Mouse (Mus musculus): ENCODE results near the gene Slc5a6. TPM values are rescaled to one million over a fixed set of nuclear protein-coding genes. Genes with fewer than 3 reads are reported as not detected.
A peak's percentile ranks its signal among the peaks of the same experiment; 100 is the strongest.

The Slc5a6 gene
- total and polyA plus RNA-seq, 3 experiments = 9.0 to 17.1 (median 10.9) TPM

- TF ChIP-seq JUN (IDR thresholded peaks at IDR 0.05; ENCODE audit: insufficient read depth, low read depth, low read length) (no peak), ZC3H11A (IDR thresholded peaks at IDR 0.05; ENCODE audit: low read depth, low read length) (no peak), CHD1 (IDR thresholded peaks at IDR 0.05; ENCODE audit: low read depth, low read length) (0 out of 2 replicates have a peak, but pooled peaks have one; percentile 33), HCFC1 (IDR thresholded peaks at IDR 0.05; ENCODE audit: low read depth, low read length) (peak; percentile 86), ELF1 (IDR thresholded peaks at IDR 0.05; ENCODE audit: low read depth, low read length) (peak; percentile 91), UBTF (IDR thresholded peaks at IDR 0.05; ENCODE audit: low read depth, low read length) (peak; percentile 78; the same call in 1 of the 2 replicates), E2F4 (IDR thresholded peaks at IDR 0.05; ENCODE audit: insufficient replicate concordance, low read depth, low read length) (0 out of 2 replicates have a peak, but pooled peaks have one; percentile 66), KAT2A (IDR thresholded peaks at IDR 0.05; ENCODE audit: insufficient replicate concordance, low read length) (peak; percentile 57; the same call in 1 of the 2 replicates), MYC (IDR thresholded peaks at IDR 0.05; ENCODE audit: low read depth, low read length) (peak; percentile 89), USF2 (conservative IDR thresholded peaks at IDR 0.05; ENCODE audit: low read depth, low read length) (peak; percentile 53), MXI1 (IDR thresholded peaks at IDR 0.05; ENCODE audit: low read depth, low read length) (peak; percentile 91), ETS1 (conservative IDR thresholded peaks at IDR 0.05; ENCODE audit: low read depth, low read length) (peak; percentile 8; the same call in 1 of the 2 replicates), TCF12 (IDR thresholded peaks at IDR 0.05; ENCODE audit: low read depth, low read length) (peak; percentile 92), ZNF384 (IDR thresholded peaks at IDR 0.05; ENCODE audit: low read depth, low read length) (no peak), PAX5 (IDR thresholded peaks at IDR 0.05; ENCODE audit: low read length) (no peak), MEF2A (IDR thresholded peaks at IDR 0.05; ENCODE audit: borderline replicate concordance, low read depth, low read length) (peak; percentile 48; the same call in 1 of the 2 replicates), MAZ (IDR thresholded peaks at IDR 0.05; ENCODE audit: low read depth, low read length) (no peak; the same call in none of the 2 replicates), SIN3A (IDR thresholded peaks at IDR 0.05; ENCODE audit: low read length) (peak; percentile 83)
Observed at GRCm38 (mm10) chr5:31047848-31048762, 619 bp downstream of the Slc5a6 start, which contains the start of gene Atraid (continued).

GRCm38 (mm10) chr5:31047074-31047473 is 1.6 kb downstream of the Slc5a6 start:
- peaks cover 3% of the 10 kb centered on the region; the same call in 1 of the 2 replicates for H3K79me2 ChIP-seq (replicated peaks; ENCODE audit: control insufficient read depth, extremely low read depth, insufficient read depth, poor library complexity, severe bottlenecking)
- DNase-seq (ENCODE audit: extremely low read depth) = no peak
- H3K4me3 ChIP-seq (replicated peaks in 1 of 3; ENCODE audit: low read depth in 2 of 3, low read length in 2 of 3, poor library complexity in 1 of 3) = peak overlapping the region; percentile 78 to 89 (median 80)
- peaks cover 17 to 35% of the 10 kb centered on the region in 2 experiments for H3K36me3 ChIP-seq (replicated peaks in 1 of 2; ENCODE audit: control insufficient read depth in 1 of 2, insufficient read depth in 1 of 2, low read length in 1 of 2)
- peak overlapping the region; percentile 68 for H3K9ac ChIP-seq (ENCODE audit: insufficient read depth, low read depth)
- in situ Hi-C loops (cut with MboI; ENCODE audit: low pct_ligation_motif_present, low pct_unique_long_range_greater_than_20kb, low sequenced_read_pairs) (no loop called here), dilution Hi-C loops (cut with MboI; ENCODE audit: extremely low pct_ligation_motif_present, extremely low pct_unique_long_range_greater_than_20kb, low sequenced_read_pairs) (no loop called here)
- peaks cover 0 to 22% of the 10 kb centered on the region in 2 experiments; a peak in 2 of 4 replicates for H3K4me1 ChIP-seq (ENCODE audit: control insufficient read depth in 1 of 2, insufficient read depth in 2 of 2)
- no peaks in the 10 kb centered on the region for H3K9me3 ChIP-seq (replicated peaks; ENCODE audit: low read length)
- no peak for TF ChIP-seq EP300 (IDR thresholded peaks at IDR 0.05; ENCODE audit: low read length)
- no peak for TF ChIP-seq JUND (conservative IDR thresholded peaks at IDR 0.05; ENCODE audit: low read depth, low read length)
- TF ChIP-seq POLR2AphosphoS2 (IDR thresholded peaks at IDR 0.05; ENCODE audit: low read depth, low read length) = no peak
- no peak for TF ChIP-seq USF2 (conservative IDR thresholded peaks at IDR 0.05; ENCODE audit: low read depth, low read length)
- TF ChIP-seq JUN (IDR thresholded peaks at IDR 0.05; ENCODE audit: insufficient read depth, low read depth, low read length) = no peak
- no peak for TF ChIP-seq MXI1 (IDR thresholded peaks at IDR 0.05; ENCODE audit: low read depth, low read length)
- TF ChIP-seq IRF4 (IDR thresholded peaks at IDR 0.05; ENCODE audit: low read depth, low read length) = no peak
- TF ChIP-seq KAT2A (IDR thresholded peaks at IDR 0.05; ENCODE audit: insufficient replicate concordance, low read length) = no peak
- no peak for TF ChIP-seq BHLHE40 (IDR thresholded peaks at IDR 0.05; ENCODE audit: low read depth, low read length)
- TF ChIP-seq ZNF384 (IDR thresholded peaks at IDR 0.05; ENCODE audit: low read depth, low read length) = no peak
- no peak for TF ChIP-seq SIN3A (IDR thresholded peaks at IDR 0.05; ENCODE audit: low read length)
- no peak for TF ChIP-seq TBP (conservative IDR thresholded peaks at IDR 0.05; ENCODE audit: low read depth, low read length)
- no peak for TF ChIP-seq PAX5 (IDR thresholded peaks at IDR 0.05; ENCODE audit: low read length)
- TF ChIP-seq HCFC1 (IDR thresholded peaks at IDR 0.05; ENCODE audit: low read depth, low read length) = no peak
- no peak for TF ChIP-seq GABPA (IDR thresholded peaks at IDR 0.05; ENCODE audit: insufficient replicate concordance, low read depth, low read length)
- no peak for TF ChIP-seq MYC (IDR thresholded peaks at IDR 0.05; ENCODE audit: low read depth, low read length)
- no peak for TF ChIP-seq CHD1 (IDR thresholded peaks at IDR 0.05; ENCODE audit: low read depth, low read length)
- no peak for TF ChIP-seq MAZ (IDR thresholded peaks at IDR 0.05; ENCODE audit: low read depth, low read length)
- H3K27ac ChIP-seq (ENCODE audit: insufficient read depth, low read depth) = no peak overlapping the region
- H3K27me3 ChIP-seq (replicated peaks) = no peaks in the 10 kb centered on the region
- peak overlapping the region; percentile 86 for H3K4me2 ChIP-seq (ENCODE audit: insufficient read depth, low read depth, poor library complexity, severe bottlenecking)

Data from CH12.LX (cell line).